Mouse (Mus musculus): ENCODE measurements around the gene Sec31a. TPM values are rescaled to one million over a fixed set of nuclear protein-coding genes. Genes with fewer than 3 reads are reported as not detected.
A peak's percentile ranks its signal among the peaks of the same experiment; 100 is the strongest.

Gene Sec31a
- total RNA-seq, 2 experiments from 2014 or later, result 65.4 to 71.0 TPM

- no peak for TF ChIP-seq CTCF (IDR thresholded peaks at IDR 0.05)
- Histone ChIP-seq H3K27ac (no peak overlapping the region), H3K4me3 (no peak overlapping the region)
- no peak for DNase-seq
- intact Hi-C loops (cut with DNase I), result loop anchor here (10.0 kb wide), 1 partner anchor 282 kb away; the partner anchor contains the start of gene Coq2
These were observed 23.5 kb downstream of the Sec31a start for GRCm38 (mm10) chr5:100392436-100392955.

- intact Hi-C loops (cut with DNase I), result no loop called here
- Histone ChIP-seq H3K4me3 (no peak overlapping the region), H3K27ac (no peak overlapping the region)
- TF ChIP-seq CTCF (IDR thresholded peaks at IDR 0.05), result no peak
- no peak for DNase-seq
These were observed 32.1 kb downstream of the Sec31a start for GRCm38 (mm10) chr5:100383782-100384510.

- H3K4me3 ChIP-seq, result no peak overlapping the region
- no peak for DNase-seq
- TF ChIP-seq CTCF (IDR thresholded peaks at IDR 0.05), result no peak
- intact Hi-C loops (cut with DNase I), result no loop called here
- H3K27ac ChIP-seq, result no peak overlapping the region
These were observed 34.9 kb downstream of the Sec31a start for GRCm38 (mm10) chr5:100381094-100381493.

GRCm38 (mm10) chr5:100380277-100380676, 35.8 kb downstream of the Sec31a start:
- no peak for TF ChIP-seq CTCF (IDR thresholded peaks at IDR 0.05)
- no peak overlapping the region for H3K4me3 ChIP-seq
- no peak for DNase-seq
- intact Hi-C loops (cut with DNase I), result no loop called here
- no peak overlapping the region for H3K27ac ChIP-seq

GRCm38 (mm10) chr5:100378981-100379380, 37.1 kb downstream of the Sec31a start:
- DNase-seq, result no peak

GRCm38 (mm10) chr5:100378211-100378610, 37.8 kb downstream of the Sec31a start:
- intact Hi-C loops (cut with DNase I), result no loop called here
- Histone ChIP-seq H3K4me3 (no peak overlapping the region), H3K27ac (no peak overlapping the region; the same call in 1 of the 2 replicates)
- no peak for DNase-seq
- TF ChIP-seq CTCF (IDR thresholded peaks at IDR 0.05), result no peak

More at GRCm38 (mm10) chr5:100378981-100379380, 37.1 kb downstream of the Sec31a start:
- no peak for TF ChIP-seq CTCF (IDR thresholded peaks at IDR 0.05)
- intact Hi-C loops (cut with DNase I), result no loop called here
- H3K27ac ChIP-seq, result peak overlapping the region; percentile 59
- H3K4me3 ChIP-seq, result no peak overlapping the region

GRCm38 (mm10) chr5:100377376-100377775, 38.7 kb downstream of the Sec31a start:
- no peak overlapping the region for H3K4me3 ChIP-seq
- DNase-seq, result no peak
- intact Hi-C loops (cut with DNase I), result no loop called here
- TF ChIP-seq CTCF (IDR thresholded peaks at IDR 0.05), result no peak
- no peak overlapping the region for H3K27ac ChIP-seq

- intact Hi-C loops (cut with DNase I), result loop anchor here (5.0 kb wide), 1 partner anchor 163 kb away; no protein-coding TSS in a partner anchor
- no peak for TF ChIP-seq CTCF (IDR thresholded peaks at IDR 0.05)
- H3K27ac ChIP-seq, result no peak overlapping the region
These were observed 41.3 kb downstream of the Sec31a start for GRCm38 (mm10) chr5:100374703-100375102.

GRCm38 (mm10) chr5:100373952-100374351, 42.1 kb downstream of the Sec31a start:
- no peak overlapping the region for H3K4me3 ChIP-seq
- TF ChIP-seq CTCF (IDR thresholded peaks at IDR 0.05), result peak; percentile 79
- H3K27ac ChIP-seq, result no peak overlapping the region
- peak; percentile 39 for DNase-seq
- intact Hi-C loops (cut with DNase I), result loop anchor here (5.0 kb wide), 1 partner anchor 163 kb away; no protein-coding TSS in a partner anchor

More at GRCm38 (mm10) chr5:100374703-100375102, 41.3 kb downstream of the Sec31a start:
- no peak overlapping the region for H3K4me3 ChIP-seq
- no peak for DNase-seq

- no peak for DNase-seq
- no peak overlapping the region for H3K27ac ChIP-seq
- intact Hi-C loops (cut with DNase I), result loop anchor here (5.0 kb wide), 1 partner anchor 166 kb away; no protein-coding TSS in a partner anchor
- TF ChIP-seq CTCF (IDR thresholded peaks at IDR 0.05), result peak; percentile 31
- no peak overlapping the region for H3K4me3 ChIP-seq
These were observed 45.1 kb downstream of the Sec31a start for GRCm38 (mm10) chr5:100370919-100371318.

GRCm38 (mm10) chr5:100369825-100370459, 46.1 kb downstream of the Sec31a start:
- H3K4me3 ChIP-seq, result no peak overlapping the region
- peak overlapping the region; percentile 12; the same call in 1 of the 2 replicates for H3K27ac ChIP-seq
- no peak for TF ChIP-seq CTCF (IDR thresholded peaks at IDR 0.05)
- DNase-seq, result peak; percentile 40
- intact Hi-C loops (cut with DNase I), result loop anchor here (5.0 kb wide), 1 partner anchor 167 kb away; no protein-coding TSS in a partner anchor

GRCm38 (mm10) chr5:100369093-100369492, 46.9 kb downstream of the Sec31a start:
- TF ChIP-seq CTCF (IDR thresholded peaks at IDR 0.05), result no peak
- Histone ChIP-seq H3K27ac (0 out of 2 replicates have a peak overlapping the region, but pooled peaks have one; percentile 5), H3K4me3 (no peak overlapping the region)
- peak; percentile 53 for DNase-seq
- intact Hi-C loops (cut with DNase I), result no loop called here

GRCm38 (mm10) chr5:100368527-100368926, 47.5 kb downstream of the Sec31a start:
- 0 out of 2 replicates have a peak overlapping the region, but pooled peaks have one; percentile 5 for H3K27ac ChIP-seq
- no peak for TF ChIP-seq CTCF (IDR thresholded peaks at IDR 0.05)
- intact Hi-C loops (cut with DNase I), result no loop called here
- DNase-seq, result no peak
- no peak overlapping the region for H3K4me3 ChIP-seq
